Mouse (Mus musculus) cortical plate, adult 2 months (tissue): ENCODE results near the gene Tac2. TPM values are rescaled to one million over a fixed set of nuclear protein-coding genes. Genes with fewer than 3 reads are reported as not detected.

Experiments used
- H3K27ac ChIP-seq: fragments of 200-500 bp; 2 replicates; pipeline ENCODE4 v1.5.1; 2012; ENCODE audit warnings: low read length, control low read depth, inconsistent platforms; ENCODE audit not compliant: insufficient read depth
- H3K4me1 ChIP-seq: fragments of 200-500 bp; 2 replicates; pipeline ENCODE4 v1.6.1; 2011; ENCODE audit warnings: low read length; ENCODE audit not compliant: control insufficient read depth, insufficient read depth
- H3K4me3 ChIP-seq: fragments of 200-500 bp; 2 replicates; pipeline ENCODE4 v1.5.1; 2011; ENCODE audit warnings: mild to moderate bottlenecking, low read length, control low read depth; ENCODE audit not compliant: insufficient read depth
- CTCF ChIP-seq: fragments of 200-500 bp; IDR thresholded peaks from 2 replicates; pipeline ENCODE4 v1.5.1; 2011; ENCODE audit warnings: mild to moderate bottlenecking, control low read depth, low read length; ENCODE audit not compliant: insufficient read depth; ENCODE audit errors: extremely low read depth
- POLR2A ChIP-seq: fragments of 200-500 bp; IDR thresholded peaks from 2 replicates; pipeline ENCODE4 v1.6.1; 2011; ENCODE audit warnings: mild to moderate bottlenecking, low read length, control low read depth; ENCODE audit not compliant: insufficient read depth; ENCODE audit errors: extremely low read depth
- polyA plus RNA-seq: library from polyadenylated mRNA; depleted of rRNA; stranded (reverse); fragments of >200 nt; gene quantifications from 2 replicates; pipeline ENCODE4 v1.2.3, GENCODE M21; 2012

The Tac2 gene
- polyA plus RNA-seq, 1 experiment, result 31.9 TPM

- no peak overlapping the region for H3K27ac ChIP-seq
- TF ChIP-seq POLR2A (no peak), CTCF (peak; percentile 44; the same call in 1 of the 2 replicates)
- H3K4me1 ChIP-seq, result no peaks in the 10 kb centered on the region
- no peak overlapping the region; the same call in 1 of the 2 replicates for H3K4me3 ChIP-seq
Measured at GRCm38 (mm10) chr10:127738151-127738882, 14.0 kb downstream of the Tac2 start.

DNA sequence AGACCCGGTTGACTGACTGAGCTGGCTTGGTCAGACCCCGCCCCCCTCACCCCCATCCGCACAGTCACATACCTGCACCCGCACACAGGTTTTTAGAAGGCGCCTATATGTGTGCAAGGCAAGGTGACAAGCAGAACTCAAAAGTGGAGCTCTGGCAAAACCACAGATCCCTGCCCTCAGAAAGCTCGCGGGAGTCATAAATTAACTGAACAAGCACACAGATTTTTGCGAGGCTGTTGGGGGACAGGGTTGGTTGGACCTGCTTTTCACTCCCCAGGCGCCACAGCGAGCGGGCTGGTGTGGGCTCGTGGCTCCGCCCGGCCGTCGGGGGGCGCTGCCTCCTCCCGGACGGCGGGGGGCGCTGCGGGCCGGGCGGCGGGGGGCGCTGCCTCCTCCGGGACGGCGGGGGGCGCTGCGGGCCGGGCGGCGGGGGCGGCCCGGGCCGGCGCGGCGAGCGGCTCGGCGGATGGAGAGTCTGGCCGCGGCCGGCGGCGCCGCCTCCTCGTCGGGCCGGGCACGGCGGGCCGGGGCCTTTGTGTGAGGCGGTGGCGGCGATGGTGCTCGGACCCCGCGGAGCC lies 14.9 kb downstream of the Tac2 start, which contains the start of gene Zbtb39:
Zbtb39 (plus strand) TSS at position 456 of the 578 bp plus-strand sequence.
- Histone ChIP-seq H3K27ac (no peak within 1 kb of the TSS), H3K4me3 (peak within 1 kb of the TSS; percentile 74), H3K4me1 (no peaks in the 10 kb centered on the region)
- no peak for TF ChIP-seq POLR2A
- TF ChIP-seq CTCF, result 0 out of 2 replicates have a peak, but pooled peaks have one; percentile 18

- H3K4me1 ChIP-seq, result no peaks in the 10 kb centered on the region
- TF ChIP-seq POLR2A (no peak), CTCF (no peak)
- H3K4me3 ChIP-seq, result peak overlapping the region; percentile 74
- no peak overlapping the region for H3K27ac ChIP-seq
Measured at GRCm38 (mm10) chr10:127739661-127740161, 15.4 kb downstream of the Tac2 start.

- TF ChIP-seq CTCF (peak; percentile 37), POLR2A (no peak)
- no peak overlapping the region for H3K27ac ChIP-seq
- no peaks in the 10 kb centered on the region for H3K4me1 ChIP-seq
- no peak overlapping the region for H3K4me3 ChIP-seq
Measured at GRCm38 (mm10) chr10:127744661-127745060, 20.4 kb downstream of the Tac2 start.

DNA sequence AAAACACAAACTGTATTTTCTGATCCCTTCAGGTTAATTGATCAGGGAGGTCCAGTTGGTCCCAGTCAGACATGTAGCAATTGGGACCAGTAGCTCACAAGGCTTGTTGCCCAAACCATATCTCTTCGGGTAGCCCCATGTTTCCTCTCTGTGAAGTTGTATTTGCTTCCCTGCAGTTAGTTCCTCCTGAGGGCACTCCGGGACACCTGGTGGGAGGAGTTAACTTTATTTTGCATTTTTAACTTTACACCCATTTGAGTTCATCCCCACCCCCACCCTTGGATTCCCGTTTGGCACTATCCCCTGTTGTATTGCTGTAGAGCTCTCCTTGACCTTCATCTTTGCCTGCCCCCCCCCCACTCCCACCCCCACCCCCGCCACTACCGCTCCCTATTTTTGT lies 21.6 kb downstream of the Tac2 start:
- TF ChIP-seq POLR2A (no peak), CTCF (no peak)
- H3K27ac ChIP-seq, result no peak overlapping the region
- H3K4me1 ChIP-seq, result peaks cover 2% of the 10 kb centered on the region; the same call in 1 of the 2 replicates
- H3K4me3 ChIP-seq, result no peak overlapping the region

GRCm38 (mm10) chr10:127747254-127747653 lies 23.0 kb downstream of the Tac2 start:
- TF ChIP-seq CTCF (no peak), POLR2A (no peak)
- Histone ChIP-seq H3K27ac (no peak overlapping the region), H3K4me3 (no peak overlapping the region), H3K4me1 (peaks cover 2% of the 10 kb centered on the region; the same call in 1 of the 2 replicates)

DNA sequence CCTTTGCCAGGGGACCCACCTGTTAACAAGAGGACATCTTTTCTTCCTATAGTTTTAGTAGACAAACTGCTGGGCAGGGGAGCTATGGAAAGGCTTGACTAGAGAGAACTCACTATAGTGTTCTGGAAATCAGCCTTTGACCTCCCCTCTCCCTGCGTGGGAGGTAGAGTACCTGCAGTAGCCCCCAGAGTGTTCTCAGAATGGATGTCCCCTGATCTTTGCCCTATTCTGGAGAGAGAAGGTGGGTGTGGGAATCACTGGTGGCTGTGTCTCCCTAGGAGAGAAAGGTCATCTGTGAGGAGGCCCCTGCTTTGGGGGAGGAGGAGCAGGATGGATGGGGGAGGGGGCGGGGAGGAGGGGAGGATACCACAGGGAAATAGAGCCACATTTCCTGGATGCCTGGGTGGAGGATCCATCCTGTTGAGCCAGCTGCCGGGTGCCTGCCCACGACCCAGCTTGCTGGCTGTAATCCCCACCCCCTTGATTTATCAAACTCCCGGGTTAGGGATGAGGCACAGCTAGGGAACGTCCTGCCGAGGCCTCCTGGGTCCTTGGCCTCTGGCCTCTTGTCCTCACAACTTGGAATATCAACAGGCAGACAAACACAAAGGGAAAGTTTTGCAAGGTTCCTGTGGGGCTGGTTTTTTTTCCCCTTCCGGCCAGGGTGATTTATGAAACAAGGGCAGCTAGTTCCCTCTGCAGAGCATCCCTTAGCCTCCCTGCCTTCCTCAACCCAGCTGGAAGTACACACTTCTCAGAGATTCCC lies 24.8 kb downstream of the Tac2 start:
- H3K4me3 ChIP-seq, result no peak overlapping the region; the same call in 1 of the 2 replicates
- no peak overlapping the region for H3K27ac ChIP-seq
- peaks cover 2% of the 10 kb centered on the region; the same call in 1 of the 2 replicates for H3K4me1 ChIP-seq
- TF ChIP-seq POLR2A, result no peak
- no peak for TF ChIP-seq CTCF

DNA sequence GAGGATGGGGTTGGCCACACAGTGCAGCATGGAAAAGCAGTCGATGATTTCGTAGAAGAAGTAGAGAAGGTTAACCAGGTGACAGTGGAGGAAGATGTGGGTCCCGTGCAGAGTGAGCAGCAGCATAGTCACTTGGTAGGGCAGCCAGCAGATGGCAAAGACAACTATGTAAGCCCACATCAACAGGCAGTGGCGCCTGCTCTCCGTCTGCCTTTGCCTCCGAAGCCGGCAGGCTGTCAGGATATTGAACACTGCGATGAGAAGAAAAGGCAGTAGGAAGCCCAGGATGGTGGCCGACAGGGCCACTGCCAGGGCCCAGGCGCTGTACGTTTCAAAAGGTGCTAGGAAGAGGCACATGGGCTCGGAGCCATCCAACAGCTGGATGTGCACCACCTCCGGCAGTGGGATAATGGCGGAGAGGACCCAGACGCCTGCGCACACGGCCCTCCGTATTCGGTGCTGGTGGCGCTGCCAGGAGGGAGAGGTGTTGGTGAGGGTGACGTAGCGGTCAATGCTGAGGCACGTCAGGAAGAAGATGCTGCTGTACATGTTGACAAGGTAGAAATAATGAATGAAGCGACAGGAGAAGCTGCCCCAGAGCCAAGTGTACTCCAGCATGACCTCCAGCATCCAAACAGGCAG lies 26.0 kb downstream of the Tac2 start:
- no peak for TF ChIP-seq CTCF
- no peak for TF ChIP-seq POLR2A
- Histone ChIP-seq H3K27ac (no peak overlapping the region), H3K4me1 (peaks cover 2% of the 10 kb centered on the region; the same call in 1 of the 2 replicates), H3K4me3 (peak overlapping the region; percentile 16)

DNA sequence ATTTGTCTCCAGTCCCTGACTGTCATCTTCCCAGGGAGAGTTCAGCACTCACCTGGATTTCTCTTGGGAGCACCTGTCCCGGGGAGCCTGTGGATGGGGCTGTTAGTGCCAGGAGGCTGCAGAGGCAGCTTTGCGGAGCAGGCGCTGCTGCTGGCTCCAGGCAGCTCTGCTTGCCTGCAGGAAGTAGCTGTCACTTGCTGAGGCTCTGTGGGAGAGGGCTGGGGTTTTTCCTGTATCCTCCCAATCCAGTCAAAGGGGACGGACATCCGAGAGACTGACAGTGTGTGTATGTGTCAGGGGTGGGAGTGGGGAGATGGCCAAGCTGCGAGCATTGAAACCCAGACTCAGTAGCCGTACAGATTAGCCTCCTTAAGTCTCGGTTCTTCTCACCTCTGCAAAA lies 27.3 kb downstream of the Tac2 start, which contains the start of gene Gpr182:
Gpr182 (minus strand) TSS at position 185 of the 400 bp plus-strand sequence.
- H3K27ac ChIP-seq, result no peak within 1 kb of the TSS
- H3K4me3 ChIP-seq, result peak within 1 kb of the TSS; percentile 16; the same call in 1 of the 2 replicates
- TF ChIP-seq POLR2A, result no peak
- TF ChIP-seq CTCF, result no peak
- peaks cover 2% of the 10 kb centered on the region; the same call in 1 of the 2 replicates for H3K4me1 ChIP-seq
